Mouse (Mus musculus) cerebellum, adult 2 months (tissue): ENCODE measurements around the gene Nadk.

Experiments used
- CTCF ChIP-seq: fragments of 200-500 bp; IDR thresholded peaks from 2 replicates; pipeline ENCODE4 v1.5.1; 2011; ENCODE audit warnings: low read depth, mild to moderate bottlenecking, control low read depth, low read length, moderate library complexity, borderline replicate concordance; ENCODE audit not compliant: insufficient read depth
- POLR2A ChIP-seq: fragments of 200-500 bp; IDR thresholded peaks from 2 replicates; pipeline ENCODE4 v1.6.1; 2011; ENCODE audit warnings: low read length, control low read depth, borderline replicate concordance; ENCODE audit not compliant: insufficient read depth

GRCm38 (mm10) chr4:155522327-155522726 is 39.9 kb upstream of the Nadk start:
- no peak for TF ChIP-seq CTCF
- TF ChIP-seq POLR2A, result no peak
